Mouse (Mus musculus) frontal cortex, adult (tissue): ENCODE data around the gene Gm44503.

Experiments
- ATAC-seq: cut with Nextera tagmentation; 2 replicates; pipeline ENCODE4 v1.9.2; 2017; ENCODE audit warnings: mild to moderate bottlenecking, moderate library complexity, mixed read lengths; ENCODE audit not compliant: low TSS enrichment

The Gm44503 gene

DNA sequence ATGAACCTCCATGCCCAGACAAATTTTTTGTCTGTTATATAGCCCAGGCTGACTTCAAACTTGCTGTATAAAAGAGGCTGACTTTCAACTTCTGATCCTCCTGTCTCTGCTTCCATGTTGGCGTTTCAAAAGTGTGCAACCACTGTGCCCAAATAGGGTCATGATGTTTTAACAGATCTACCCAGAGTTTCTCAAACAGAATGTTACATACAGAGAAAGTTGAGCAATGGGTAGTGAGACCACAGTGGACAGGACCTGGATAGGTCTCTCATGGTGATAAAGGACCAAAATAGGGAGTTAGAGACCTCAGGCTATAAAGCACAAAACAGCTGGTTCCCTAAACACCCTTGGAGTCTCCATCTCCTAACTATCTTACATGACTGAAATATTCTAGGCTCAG, 71.8 kb downstream of the Gm44503 start:
- ATAC-seq, result no peak

DNA sequence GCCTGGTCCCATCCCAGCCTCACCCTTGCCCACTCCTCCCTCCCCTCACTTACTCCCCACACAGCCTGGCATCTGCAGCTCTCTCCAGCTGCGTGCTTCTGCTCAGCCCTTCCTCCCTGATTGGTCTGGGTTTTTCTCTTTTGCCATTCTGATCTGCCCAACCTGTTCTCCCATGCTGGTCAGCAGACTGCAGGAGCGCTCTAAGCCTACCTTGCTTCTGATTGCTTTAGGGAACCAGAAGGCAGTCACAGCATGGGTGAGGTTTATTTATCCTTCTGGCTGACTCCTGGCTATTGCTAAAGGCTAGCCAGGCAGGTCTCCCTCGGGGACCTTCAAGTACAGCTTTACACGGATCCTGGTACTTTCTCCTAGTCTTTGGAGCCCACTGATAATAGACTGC, 72.8 kb downstream of the Gm44503 start:
- ATAC-seq, result no peak

DNA sequence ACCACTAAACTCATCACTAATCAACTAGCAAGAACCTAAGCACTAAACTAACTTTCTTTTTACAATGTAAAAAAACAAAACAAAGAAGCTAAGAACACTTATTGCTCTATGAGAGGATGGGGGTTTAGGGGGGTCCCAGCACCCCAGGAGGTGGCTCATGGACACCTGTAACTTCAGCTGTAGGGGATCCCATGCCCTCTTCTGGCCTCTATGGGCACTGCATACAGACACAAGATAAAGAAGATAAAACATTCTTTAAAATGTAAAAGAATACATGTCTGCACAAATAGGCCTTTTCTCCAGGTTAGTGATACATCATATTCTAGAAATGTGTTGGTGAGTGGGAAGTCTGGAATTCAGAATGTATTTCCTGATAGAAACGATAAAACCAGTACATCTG, 74.8 kb downstream of the Gm44503 start:
- no peak for ATAC-seq

- peak; percentile 84 for ATAC-seq
These were observed 80.7 kb downstream of the Gm44503 start for GRCm38 (mm10) chr9:73039222-73039945.

- no peak for ATAC-seq
These were observed 81.4 kb downstream of the Gm44503 start, which contains the start of gene Pigb for GRCm38 (mm10) chr9:73040080-73040479. Gene Pigb (minus strand): TSS chr9:73040378.

GRCm38 (mm10) chr9:73044146-73045079, 85.8 kb downstream of the Gm44503 start, which contains the start of gene Rab27a:
Gene Rab27a (plus strand): TSS chr9:73044854.
- peak; percentile 76 for ATAC-seq

- peak; percentile 22; the same call in 1 of the 2 replicates for ATAC-seq
These were observed 86.6 kb downstream of the Gm44503 start for GRCm38 (mm10) chr9:73045204-73045603.

DNA sequence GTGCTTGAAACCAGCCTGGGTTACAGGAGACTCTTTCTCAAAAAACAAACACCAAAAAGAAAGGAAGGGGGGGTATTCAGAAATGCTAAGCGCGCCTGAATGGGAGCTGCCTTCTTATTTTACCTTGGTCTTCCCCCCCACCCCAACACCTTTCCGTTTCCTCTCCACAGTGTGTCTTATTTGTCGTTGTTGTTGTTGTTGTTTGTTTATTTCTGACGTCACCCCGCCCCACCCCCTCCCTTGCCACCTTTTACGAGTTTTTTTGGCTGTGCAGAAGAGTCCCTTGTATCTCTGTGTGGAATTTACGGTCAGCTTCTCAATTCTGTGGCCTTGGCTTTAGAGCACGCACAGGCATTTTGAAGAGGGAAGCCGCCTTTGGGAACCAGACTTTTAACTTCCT, 87.1 kb downstream of the Gm44503 start:
- no peak for ATAC-seq

DNA sequence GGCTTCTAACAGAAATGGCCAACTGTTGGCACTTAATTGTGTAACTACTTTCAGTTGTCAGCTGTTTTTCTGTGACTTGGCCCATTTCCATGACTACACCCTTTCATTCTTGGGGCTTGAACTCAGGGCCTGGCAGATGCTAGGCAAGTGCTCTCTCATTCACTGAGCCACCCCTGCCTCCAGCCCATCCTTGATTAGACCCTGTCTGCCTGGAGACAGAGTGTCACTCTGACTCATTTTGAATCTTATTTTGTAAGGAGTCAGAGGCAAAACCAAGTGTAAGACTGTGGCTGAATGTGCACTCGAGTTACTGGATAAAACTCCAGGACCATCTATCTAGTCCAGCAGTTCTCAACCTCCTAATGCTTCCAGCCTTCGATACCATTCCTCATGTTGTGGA, 89.3 kb downstream of the Gm44503 start:
- no peak for ATAC-seq

- no peak for ATAC-seq
These were observed 90.3 kb downstream of the Gm44503 start for GRCm38 (mm10) chr9:73048927-73049326.

GRCm38 (mm10) chr9:73049833-73050232, 91.2 kb downstream of the Gm44503 start:
- ATAC-seq, result no peak

GRCm38 (mm10) chr9:73050606-73051005, 92.0 kb downstream of the Gm44503 start:
- no peak for ATAC-seq

DNA sequence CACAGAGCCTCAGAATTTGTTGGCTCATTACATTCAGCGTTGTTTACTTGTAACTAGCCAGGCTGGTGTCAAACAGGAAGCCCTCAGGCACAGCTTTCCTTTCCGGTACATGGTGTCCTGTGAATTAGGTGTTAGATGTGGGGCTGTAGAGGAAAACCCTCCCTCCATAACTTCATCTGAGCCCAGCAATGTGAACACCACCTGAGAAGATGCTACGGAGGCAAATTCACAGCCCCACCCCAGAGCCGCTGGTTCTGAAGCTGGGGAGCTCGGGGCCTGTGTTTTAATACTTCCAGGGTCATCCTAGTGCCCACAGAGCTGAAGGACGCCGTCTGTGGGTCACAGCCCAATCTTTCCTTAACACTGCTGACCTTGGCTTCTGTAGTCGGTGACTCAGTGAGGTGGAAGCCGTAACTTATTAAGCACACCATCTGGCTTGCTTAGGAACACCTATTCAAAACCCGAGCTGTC, 96.8 kb downstream of the Gm44503 start:
- no peak for ATAC-seq

DNA sequence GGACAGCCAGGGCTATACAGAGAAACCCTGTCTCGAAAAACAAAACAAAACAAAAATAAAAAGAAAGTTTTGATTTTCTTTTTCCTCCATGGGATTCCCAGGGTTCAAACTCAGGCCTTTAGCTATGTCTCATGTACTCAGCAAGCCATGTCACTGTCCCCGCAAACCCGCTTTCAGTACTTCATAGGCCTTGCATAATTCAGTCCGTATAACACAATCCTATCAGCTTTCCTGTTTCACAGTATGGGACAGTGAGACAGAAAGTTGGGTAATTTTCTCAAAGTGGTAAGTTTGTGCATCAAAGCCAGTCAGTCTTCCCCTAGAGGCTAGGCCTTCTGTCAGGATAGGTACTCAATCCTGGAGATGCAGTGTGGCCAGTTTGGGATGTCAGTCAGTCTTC, 100.6 kb downstream of the Gm44503 start:
- ATAC-seq, result no peak

DNA sequence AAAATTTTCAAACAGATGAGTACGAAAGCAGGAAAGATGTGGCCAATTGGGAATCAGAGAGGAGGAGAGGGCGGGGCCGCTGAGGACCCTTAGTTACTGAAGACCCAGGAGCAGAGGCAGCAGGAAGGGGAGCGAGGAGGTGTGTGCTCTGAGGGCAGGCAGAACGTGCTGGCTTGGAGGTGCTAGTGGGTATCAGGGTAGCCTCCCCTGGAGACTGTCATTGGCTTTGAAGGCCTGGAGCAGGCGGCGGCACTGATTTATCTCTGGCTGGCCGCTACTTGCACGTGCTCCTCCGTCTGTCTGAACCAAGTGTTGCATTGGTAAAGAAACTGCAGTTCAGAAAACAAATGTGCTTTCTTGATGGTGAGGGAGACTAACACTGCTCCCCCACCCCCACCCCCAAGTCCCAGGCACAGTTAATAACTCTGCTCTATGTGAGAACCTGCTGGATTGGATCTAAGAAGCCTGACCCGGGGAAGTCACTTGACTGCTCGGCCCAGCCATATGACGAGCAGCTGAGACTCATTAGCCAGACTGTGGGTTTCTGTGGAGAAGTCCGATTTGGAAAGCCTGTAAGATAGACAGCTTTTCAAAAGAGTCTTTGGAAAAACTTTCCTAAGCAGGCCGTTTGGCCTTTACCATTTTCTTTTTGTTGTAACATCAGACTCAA, 105.1 kb downstream of the Gm44503 start:
- no peak for ATAC-seq
